Mouse (Mus musculus) c-Kit-positive CD71-negative TER-119-negative erythroid progenitor cells, embryonic 14.5 days (primary cell): ENCODE measurements around the gene Nusap1.
A peak's percentile ranks its signal among the peaks of the same experiment; 100 is the strongest.
"Not testable (repeated sequence)": the region's sequence is repeated elsewhere in the genome, so short reads cannot be mapped to it uniquely, and the experiment has no call there.

ENCODE experiments used
- DNase-seq: peaks from one replicate; pipeline ENCODE4 v3.0.0-alpha.2; 2013; ENCODE audit warnings: low read depth

Nusap1 gene

DNA sequence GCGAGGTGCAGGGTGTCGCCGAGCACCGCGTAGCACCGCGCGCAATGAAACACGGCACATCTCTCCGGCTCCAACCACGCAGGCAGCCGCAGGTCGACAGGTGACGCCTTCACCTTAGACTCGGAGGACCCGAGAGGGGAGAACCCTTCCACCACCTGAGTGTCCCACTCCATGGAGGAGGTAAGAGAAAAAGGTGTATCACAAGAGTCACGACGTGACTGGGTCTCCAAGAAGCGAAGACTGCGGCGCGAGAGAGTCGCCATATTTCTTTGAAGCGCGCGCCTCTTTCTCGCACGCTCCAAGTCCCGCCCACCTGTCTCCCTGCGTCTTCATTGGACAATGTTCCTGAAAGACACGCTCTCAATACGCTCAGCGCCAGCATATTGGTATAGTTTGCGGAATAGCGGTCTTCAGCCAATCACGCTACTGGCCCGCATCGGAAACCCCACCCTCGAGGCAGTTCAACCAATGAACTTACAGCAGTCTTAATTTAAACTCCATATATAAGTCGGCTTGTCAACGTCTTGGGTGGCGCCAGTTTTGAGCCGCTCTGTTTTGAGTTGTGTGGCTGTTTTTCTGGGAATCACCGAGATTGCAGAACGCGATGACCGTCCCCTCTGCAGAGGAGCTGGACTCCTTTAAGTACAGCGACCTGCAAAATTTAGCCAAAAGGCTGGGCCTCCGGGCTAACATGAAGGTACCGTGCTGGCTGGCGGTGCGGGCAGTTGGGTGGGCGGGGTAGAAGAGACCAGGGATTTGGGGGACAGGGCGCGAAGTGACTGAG is at the start of gene Nusap1, which contains the start of gene Oip5:
TSS of gene Nusap1 (plus strand) at position 100 of the 784 bp plus-strand sequence.
TSS of gene Oip5 (minus strand) at position 271 of the 784 bp plus-strand sequence.
- peak; percentile 95 for DNase-seq

- no peak for DNase-seq
These were observed 45.6 kb upstream of the Nusap1 start for GRCm38 (mm10) chr2:119572471-119572870.

DNA sequence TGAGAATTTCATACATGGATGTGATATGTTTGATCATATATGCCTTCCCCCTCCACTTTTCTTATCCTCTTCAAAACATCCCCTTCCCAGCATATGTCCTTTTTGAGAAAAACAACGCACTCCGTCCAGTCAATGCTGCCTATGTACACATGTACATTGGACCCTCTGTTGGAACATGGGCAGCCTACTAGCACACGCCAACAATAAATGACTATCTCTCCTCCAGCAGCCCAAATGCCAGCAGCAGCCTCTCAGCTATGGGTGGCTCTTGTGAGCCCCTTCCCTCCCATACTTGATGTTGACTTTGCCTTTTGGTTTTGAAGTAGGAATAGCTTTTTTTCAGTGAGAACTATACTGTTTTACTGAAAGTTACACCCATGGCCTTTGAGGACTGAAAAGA is 36.5 kb upstream of the Nusap1 start:
- DNase-seq: no peak

- no peak for DNase-seq
These were observed 34.7 kb upstream of the Nusap1 start for GRCm38 (mm10) chr2:119583439-119583838.

DNA sequence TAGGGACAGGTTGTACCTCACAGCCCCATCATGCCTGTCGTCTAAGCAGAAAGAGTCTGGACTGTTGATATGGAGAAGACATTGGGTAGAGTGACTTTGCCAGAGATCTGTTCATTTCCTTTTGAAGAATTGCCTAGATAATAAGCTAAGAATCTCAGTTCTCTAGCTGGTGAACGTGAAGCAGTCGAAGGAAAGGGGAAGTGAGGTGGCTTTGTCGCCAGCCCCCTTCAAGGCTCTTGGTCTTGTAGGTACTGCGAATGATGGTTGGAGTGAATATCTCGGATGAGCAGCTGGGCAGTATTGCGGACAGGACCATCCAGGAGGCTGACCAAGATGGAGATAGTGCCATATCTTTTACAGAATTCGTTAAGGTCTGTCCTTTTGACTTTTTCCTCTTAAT is 33.8 kb upstream of the Nusap1 start:
- no peak for DNase-seq

DNA sequence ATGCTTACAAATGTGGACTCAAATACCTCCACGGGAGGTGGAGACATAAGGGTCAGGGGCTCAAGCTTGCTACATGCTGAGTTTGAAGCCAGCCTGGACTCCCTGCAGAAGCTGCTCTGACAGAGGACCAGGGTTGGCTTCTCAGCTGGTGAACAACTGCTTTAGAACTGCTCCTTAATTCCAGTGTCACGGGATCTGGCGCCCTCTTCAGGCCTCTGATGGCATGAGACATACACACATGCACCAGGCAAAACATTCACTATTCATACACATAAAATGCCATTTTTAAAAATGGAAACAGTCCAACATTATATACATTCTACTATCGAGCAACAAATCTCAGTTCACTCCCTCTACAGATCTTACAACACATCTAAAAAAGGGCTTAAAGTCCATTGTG is 30.7 kb upstream of the Nusap1 start:
- DNase-seq: peak; percentile 70

DNA sequence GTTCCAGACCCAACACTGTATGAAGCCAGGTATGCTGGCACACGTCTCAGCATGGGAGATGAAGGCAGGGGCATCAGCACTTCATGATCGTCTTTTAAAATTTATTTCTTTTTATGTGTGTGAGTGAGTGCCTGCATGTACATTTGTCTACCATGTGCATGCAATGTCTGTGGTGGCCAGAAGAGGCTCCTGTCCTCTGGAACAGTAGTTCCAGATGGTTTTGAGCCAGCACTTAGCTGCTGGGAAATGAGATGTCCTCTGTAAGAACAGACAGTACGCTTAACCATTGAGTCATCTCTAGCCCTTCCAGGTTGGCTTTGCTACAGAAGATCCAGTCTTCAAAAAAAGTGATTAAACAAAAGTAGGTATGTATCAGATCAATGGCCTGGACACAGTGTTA is 26.9 kb upstream of the Nusap1 start:
- DNase-seq: no peak

GRCm38 (mm10) chr2:119593765-119594112 is 24.4 kb upstream of the Nusap1 start:
- no peak for DNase-seq

GRCm38 (mm10) chr2:119594113-119594981 is 23.8 kb upstream of the Nusap1 start:
- peak; percentile 96 for DNase-seq

DNA sequence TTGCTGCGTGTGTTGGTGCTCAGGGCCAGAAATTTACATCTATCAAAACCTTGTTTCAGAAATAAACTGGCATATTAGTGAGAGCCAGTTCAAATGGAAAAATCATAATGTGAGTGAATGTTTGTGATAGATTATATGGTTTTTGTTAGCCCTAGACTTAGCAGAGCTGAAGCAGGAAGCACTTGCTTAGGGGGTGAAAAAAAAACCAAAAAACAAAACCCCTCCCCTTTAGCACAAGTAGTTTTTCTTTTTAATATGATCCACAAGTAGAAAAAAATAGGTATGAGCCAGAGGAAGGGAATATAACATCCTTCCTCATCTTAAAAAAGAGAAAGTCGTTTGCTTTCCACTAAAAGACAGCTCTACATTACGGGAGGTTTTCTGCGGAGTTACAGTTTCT is 22.8 kb upstream of the Nusap1 start:
- DNase-seq: no peak

GRCm38 (mm10) chr2:119596781-119597330 is 21.2 kb upstream of the Nusap1 start:
- no peak for DNase-seq

DNA sequence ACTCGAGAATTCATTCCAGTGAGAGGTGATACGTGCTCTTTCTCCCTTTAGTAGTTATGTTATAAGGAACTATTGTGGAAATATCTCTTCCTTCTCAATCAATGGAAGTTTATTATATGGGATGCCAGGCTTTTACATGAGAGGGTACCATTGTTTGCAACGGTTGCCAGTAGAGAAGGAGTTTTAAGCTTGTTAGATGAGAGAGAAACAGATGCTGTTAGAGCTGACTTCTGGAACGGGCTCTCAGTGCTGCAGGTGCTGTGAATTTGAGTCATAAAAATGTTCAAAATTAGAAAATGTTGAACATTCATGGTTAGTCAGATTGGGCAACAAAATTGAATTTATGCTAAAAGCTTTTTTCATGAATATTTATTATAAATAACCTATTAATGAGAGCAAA is 17.1 kb upstream of the Nusap1 start:
- DNase-seq: no peak

DNA sequence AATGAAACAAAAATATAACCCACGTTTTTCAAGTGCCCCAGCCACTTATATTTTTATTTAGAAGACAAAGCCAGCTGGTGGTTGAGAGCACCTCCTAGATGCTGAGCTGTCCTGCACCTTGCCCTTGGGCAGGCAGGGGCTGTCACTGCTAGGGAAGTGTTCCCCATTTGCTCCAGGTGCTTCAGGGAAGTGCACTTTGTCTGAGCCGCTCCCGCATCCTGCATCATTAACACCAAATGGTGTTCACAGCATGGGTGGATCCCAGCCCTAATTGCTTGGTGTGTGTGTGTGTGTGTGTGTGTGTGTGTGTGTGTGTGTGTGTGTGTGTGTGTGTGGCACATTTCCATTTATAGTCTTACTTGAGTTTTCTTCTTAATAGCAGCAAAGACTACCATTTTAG is 16.5 kb upstream of the Nusap1 start:
- DNase-seq: not testable (repeated sequence)

GRCm38 (mm10) chr2:119602488-119602887 is 15.6 kb upstream of the Nusap1 start:
- no peak for DNase-seq

- no peak for DNase-seq
These were observed 14.2 kb upstream of the Nusap1 start for GRCm38 (mm10) chr2:119603909-119604308.

DNA sequence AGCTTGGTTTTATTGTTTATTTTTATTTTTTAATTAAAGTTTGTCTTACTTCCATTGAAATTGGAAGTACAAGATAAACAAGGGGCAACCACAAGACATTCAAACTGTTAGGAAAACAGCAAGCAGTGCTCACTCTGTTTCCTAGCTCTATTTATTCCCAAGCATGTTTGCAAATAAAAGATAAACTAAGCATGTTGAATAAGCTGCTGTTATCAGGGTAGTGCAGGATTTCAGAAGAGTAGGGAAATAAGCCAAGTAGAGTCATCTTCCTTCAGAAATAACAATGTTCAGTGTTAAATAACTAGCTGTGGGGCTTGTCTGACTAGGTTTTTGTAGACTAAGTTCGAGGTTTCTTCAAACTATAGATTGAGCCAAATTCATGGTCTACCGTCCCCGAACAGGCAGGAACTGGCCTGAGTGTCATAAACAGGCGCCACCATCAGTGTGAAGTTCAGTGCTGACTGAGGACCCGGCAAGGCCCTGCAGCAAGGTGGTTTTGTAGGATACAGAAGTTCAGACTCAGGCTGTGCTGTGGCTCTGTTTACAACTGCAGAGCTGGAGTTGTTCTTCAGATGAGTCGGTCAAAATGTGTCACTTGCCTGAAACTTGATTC is 12.6 kb upstream of the Nusap1 start:
- DNase-seq: no peak

- no peak for DNase-seq
These were observed 11.1 kb upstream of the Nusap1 start for GRCm38 (mm10) chr2:119607023-119607422.

GRCm38 (mm10) chr2:119617841-119618198 is 278 bp upstream of the Nusap1 start:
- no peak for DNase-seq

- not testable (repeated sequence) for DNase-seq
These were observed 904 bp downstream of the Nusap1 start for GRCm38 (mm10) chr2:119619002-119619401.

DNA sequence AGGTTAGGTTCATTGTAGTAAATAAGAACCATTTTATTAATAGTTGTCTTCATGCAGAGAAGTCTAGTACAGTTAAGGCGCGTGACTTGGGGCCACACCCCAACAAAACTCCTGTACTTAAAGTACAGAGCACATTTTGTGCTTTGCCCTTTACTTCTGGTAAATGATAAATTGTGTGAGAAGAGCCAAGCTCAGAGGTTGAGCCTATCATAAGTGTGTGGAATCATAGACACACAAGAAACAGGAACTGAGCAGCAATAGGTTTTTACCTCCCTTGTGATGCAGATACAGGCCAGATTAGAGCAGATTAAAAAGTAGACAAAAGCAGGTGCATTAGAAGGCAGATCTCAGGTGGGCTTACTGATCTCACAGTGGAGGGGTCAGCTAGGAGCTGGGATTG is 3.2 kb downstream of the Nusap1 start:
- no peak for DNase-seq

GRCm38 (mm10) chr2:119636781-119637180 is 18.7 kb downstream of the Nusap1 start:
- DNase-seq: no peak

DNA sequence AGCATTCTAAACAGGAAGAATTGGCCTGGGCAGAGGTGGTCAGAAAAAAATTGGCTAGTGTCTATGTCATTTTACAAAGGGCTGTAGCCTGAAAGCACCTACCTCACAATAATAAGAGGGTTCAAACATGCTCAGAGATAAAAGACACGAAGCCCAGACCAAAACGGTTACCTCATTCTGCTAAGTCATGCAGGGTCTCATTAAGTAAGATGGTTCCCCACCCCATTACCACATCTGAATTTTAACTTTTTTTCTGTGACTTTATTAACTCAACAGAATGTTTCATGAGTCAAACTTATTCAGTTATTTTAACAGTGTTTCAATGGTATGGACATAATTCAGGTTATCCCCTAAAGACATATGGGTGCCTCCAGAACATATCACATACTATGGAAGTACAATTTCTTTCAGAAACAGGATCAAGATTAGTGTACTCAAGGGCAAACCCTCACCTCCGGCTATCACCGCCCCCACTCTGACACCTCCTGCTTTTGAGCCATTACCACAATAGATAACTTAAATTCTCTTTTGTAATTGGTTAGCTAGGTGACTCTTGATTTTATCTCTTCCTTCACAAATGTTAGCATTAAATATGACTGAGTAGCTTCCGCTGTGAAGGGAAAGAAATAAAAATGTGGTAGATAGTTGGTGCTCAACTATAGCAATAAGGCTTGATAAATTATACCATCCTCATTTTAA is 23.3 kb downstream of the Nusap1 start:
- no peak for DNase-seq
